Mouse (Mus musculus): ENCODE data around the gene Prickle3. TPM values are rescaled to one million over a fixed set of nuclear protein-coding genes. Genes with fewer than 3 reads are reported as not detected.

Prickle3 gene
- polyA plus RNA-seq, 1 experiment from 2014 or later = 2.4 TPM

DNA sequence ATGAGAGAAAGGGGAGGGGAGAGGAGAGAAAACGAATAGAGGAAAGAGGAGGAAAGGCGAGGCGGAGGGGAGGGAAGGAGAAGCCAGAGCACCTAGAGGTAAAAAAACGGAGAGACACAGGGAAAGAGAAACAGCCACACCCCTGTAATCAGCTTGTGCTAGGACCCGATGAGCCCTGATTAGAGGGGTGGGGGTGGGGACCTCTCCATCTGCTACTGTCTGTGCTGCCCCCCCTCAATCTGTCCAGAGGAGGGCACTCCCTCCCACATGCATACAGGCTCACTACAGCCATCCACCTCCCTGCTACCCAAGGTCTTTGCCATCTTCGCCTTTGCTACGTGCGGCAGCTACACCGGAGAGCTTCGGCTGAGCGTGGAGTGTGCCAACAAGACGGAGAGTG, 16.3 kb upstream of the Prickle3 start:
- no peak overlapping the region for H3K27ac ChIP-seq (ENCODE audit: low read depth, low read length)
- no peaks in the 10 kb centered on the region for H3K27me3 ChIP-seq (ENCODE audit: control insufficient read depth, insufficient read depth, low read length)
- no peaks in the 10 kb centered on the region for H3K4me1 ChIP-seq (ENCODE audit: control insufficient read depth, insufficient read depth, low read length)
- H3K9me3 ChIP-seq (ENCODE audit: control insufficient read depth, low read length) = no peaks in the 10 kb centered on the region
- WGBS = 31% methylated on average over 12 of the region's 12 CpGs
- no peak overlapping the region for H3K9ac ChIP-seq (ENCODE audit: low read length)
- DNase-seq (ENCODE audit: low spot score) = no peak
- ATAC-seq (ENCODE audit: insufficient read depth, low FRiP score, low TSS enrichment) = no peak
- H3K36me3 ChIP-seq (ENCODE audit: control insufficient read depth, insufficient read depth, low read length) = no peaks in the 10 kb centered on the region
- no peak overlapping the region for H3K4me3 ChIP-seq (ENCODE audit: low read depth, low read length)
- H3K4me2 ChIP-seq (ENCODE audit: low read depth) = no peak overlapping the region

DNA sequence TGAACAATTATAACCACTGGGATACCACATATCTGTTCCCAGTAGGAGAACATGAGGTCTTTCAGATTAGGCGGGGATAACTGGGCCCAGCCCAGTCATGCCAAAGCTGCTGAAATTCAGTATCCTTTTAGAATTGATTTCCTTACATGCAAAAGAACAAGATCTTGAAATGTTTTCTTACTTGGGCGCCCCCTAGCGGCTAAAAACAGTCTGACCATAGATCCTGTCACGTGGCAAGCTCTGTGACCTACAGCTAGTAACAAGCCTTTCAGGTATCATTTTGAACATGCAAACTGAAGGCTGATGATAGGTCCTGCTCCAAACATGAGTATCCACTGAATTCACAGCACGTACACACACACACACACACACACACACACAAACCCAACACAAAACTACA, 11.7 kb upstream of the Prickle3 start:
- ATAC-seq (ENCODE audit: insufficient read depth, low FRiP score, low TSS enrichment) (no peak), DNase-seq (ENCODE audit: low spot score) (peak; percentile 76)
- Histone ChIP-seq H3K4me3 (ENCODE audit: low read depth, low read length) (no peak overlapping the region), H3K9ac (ENCODE audit: low read length) (no peak overlapping the region), H3K36me3 (ENCODE audit: control insufficient read depth, insufficient read depth, low read length) (no peaks in the 10 kb centered on the region), H3K27ac (ENCODE audit: low read depth, low read length) (no peak overlapping the region), H3K27me3 (ENCODE audit: control insufficient read depth, insufficient read depth, low read length) (no peaks in the 10 kb centered on the region), H3K9me3 (ENCODE audit: control insufficient read depth, low read length) (no peaks in the 10 kb centered on the region), H3K4me2 (ENCODE audit: low read depth) (no peak overlapping the region), H3K4me1 (ENCODE audit: control insufficient read depth, insufficient read depth, low read length) (no peaks in the 10 kb centered on the region)
- 15% methylated on average over 5 of the region's 5 CpGs for WGBS

DNA sequence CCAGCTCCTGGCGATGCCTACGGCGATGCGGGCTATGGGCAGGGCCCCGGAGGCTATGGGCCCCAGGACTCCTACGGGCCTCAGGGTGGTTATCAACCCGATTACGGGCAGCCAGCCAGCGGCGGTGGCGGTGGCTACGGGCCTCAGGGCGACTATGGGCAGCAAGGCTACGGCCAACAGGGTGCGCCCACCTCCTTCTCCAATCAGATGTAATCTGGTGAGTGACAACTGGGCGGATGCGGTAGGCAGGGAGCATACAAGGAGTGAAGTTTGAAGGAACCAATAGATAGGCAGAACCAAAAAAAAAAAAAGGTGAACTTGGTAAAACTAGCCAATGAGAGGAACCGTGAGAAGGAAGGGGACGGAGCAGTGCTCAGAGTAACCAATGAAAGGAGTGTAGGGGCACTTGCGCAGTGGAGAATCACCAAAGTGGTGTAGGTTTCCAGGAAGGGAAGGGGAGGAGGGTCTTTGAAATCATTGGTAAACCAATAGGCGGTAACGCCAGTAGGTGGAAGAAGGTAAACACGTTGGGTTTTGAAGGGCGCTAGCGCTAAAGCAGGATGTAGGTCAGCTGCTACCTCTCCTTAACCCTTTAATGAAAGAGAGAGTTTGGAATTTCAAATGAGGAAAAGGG, 8.3 kb upstream of the Prickle3 start:
- Histone ChIP-seq H3K4me3 (ENCODE audit: low read depth, low read length) (peak overlapping the region; percentile 32), H3K27ac (ENCODE audit: low read depth, low read length) (0 out of 2 replicates have a peak overlapping the region, but pooled peaks have one; percentile 39), H3K36me3 (ENCODE audit: control insufficient read depth, insufficient read depth, low read length) (no peaks in the 10 kb centered on the region), H3K9me3 (ENCODE audit: control insufficient read depth, low read length) (no peaks in the 10 kb centered on the region), H3K27me3 (ENCODE audit: control insufficient read depth, insufficient read depth, low read length) (no peaks in the 10 kb centered on the region), H3K4me1 (ENCODE audit: control insufficient read depth, insufficient read depth, low read length) (no peaks in the 10 kb centered on the region), H3K9ac (ENCODE audit: low read length) (peak overlapping the region; percentile 51), H3K4me2 (ENCODE audit: low read depth) (peak overlapping the region; percentile 44)
- DNase-seq (ENCODE audit: low spot score) (peak; percentile 79), ATAC-seq (ENCODE audit: insufficient read depth, low FRiP score, low TSS enrichment) (peak; percentile 96)
- 20% methylated on average over 25 of the region's 25 CpGs for WGBS

DNA sequence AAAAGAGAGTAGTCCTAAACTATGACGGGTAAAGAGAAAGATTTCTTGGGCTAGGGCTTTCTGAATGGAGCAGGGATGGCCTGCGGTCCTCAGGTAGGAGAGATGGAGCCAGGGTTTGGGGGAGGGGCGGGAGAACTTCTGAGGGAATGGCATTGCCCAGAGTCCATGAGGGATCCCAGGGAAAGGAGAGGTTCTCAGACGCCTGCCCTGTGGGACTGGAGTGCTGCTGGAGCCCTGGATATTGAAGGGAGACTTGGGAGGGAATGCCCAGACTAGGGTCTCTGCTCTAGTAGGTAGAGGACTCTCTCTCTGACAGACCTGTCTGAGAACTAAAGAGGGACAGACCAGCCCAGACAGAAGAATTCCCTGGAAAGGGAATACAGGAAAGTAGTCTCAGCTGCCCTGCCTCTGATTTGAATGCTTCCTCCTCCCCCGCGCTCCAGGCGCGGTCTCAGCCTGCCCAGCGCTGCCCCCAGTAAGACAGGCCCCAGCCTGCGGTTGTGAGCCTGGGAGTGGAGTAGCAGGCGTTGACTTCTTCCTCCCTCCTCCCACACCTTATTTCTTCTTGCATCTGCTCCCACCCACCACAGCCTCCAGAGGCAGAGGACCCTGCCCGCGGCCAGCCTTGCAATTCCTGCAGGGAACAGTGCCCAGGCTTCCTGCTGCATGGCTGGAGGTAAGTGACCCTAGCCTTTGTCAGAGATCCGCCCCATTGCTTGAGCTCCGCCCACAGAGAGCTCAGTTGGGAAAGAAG, 1.1 kb downstream of the Prickle3 start:
- H3K27ac ChIP-seq (ENCODE audit: low read depth, low read length) = no peak overlapping the region
- no peak overlapping the region for H3K9ac ChIP-seq (ENCODE audit: low read length)
- H3K9me3 ChIP-seq (ENCODE audit: control insufficient read depth, low read length) = no peaks in the 10 kb centered on the region
- H3K27me3 ChIP-seq (ENCODE audit: control insufficient read depth, insufficient read depth, low read length) = no peaks in the 10 kb centered on the region
- H3K4me1 ChIP-seq (ENCODE audit: control insufficient read depth, insufficient read depth, low read length) = no peaks in the 10 kb centered on the region
- 23% methylated on average over 15 of the region's 15 CpGs for WGBS
- ATAC-seq (ENCODE audit: insufficient read depth, low FRiP score, low TSS enrichment) (0 out of 2 replicates have a peak, but pooled peaks have one; percentile 53), DNase-seq (ENCODE audit: low spot score) (no peak)
- H3K36me3 ChIP-seq (ENCODE audit: control insufficient read depth, insufficient read depth, low read length) = no peaks in the 10 kb centered on the region
- H3K4me2 ChIP-seq (ENCODE audit: low read depth) = peak overlapping the region; percentile 22
- H3K4me3 ChIP-seq (ENCODE audit: low read depth, low read length) = 0 out of 2 replicates have a peak overlapping the region, but pooled peaks have one; percentile 2

DNA sequence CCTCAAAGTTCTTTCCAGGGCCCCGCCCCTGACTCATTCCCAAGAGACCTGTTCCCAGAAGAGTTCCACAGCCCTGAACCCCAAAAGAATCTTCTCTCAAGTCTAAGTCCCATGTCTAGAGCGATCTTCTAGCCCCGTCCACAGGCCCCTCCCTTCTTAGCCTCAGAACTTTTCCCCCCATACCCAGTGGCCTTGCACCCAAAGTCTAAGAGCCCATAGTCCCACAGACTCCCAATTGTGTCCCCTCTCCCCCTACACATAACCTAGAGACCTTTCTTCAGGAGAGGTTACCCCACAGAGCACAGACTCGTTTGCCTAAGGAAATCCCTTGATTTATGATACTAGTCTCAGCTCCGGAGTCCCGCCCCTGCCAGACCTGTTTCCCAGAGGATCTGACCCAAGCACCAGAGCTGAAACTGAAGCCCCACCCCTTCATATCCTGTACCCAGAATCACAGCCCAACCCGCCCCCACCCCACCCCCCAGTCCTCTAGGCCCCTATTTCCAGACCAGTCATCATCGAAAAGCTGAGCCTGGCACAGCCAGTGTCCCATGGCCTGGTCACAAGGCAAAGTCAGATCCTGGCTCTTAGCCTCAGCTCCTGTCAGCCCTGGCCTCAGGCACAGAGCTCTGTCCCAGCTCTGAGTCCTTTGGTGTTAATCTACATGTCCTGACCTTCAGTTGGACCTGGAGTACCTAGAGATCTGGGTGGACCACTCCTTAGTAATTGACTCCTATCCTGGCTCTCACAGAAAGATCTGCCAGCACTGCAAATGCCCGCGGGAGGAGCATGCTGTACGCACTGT, 1.9 kb downstream of the Prickle3 start:
- Histone ChIP-seq H3K27ac (ENCODE audit: low read depth, low read length) (no peak overlapping the region), H3K4me3 (ENCODE audit: low read depth, low read length) (0 out of 2 replicates have a peak overlapping the region, but pooled peaks have one; percentile 2), H3K9ac (ENCODE audit: low read length) (no peak overlapping the region), H3K9me3 (ENCODE audit: control insufficient read depth, low read length) (no peaks in the 10 kb centered on the region), H3K4me2 (ENCODE audit: low read depth) (no peak overlapping the region; the same call in 1 of the 2 replicates), H3K36me3 (ENCODE audit: control insufficient read depth, insufficient read depth, low read length) (no peaks in the 10 kb centered on the region), H3K4me1 (ENCODE audit: control insufficient read depth, insufficient read depth, low read length) (no peaks in the 10 kb centered on the region), H3K27me3 (ENCODE audit: control insufficient read depth, insufficient read depth, low read length) (no peaks in the 10 kb centered on the region)
- DNase-seq (ENCODE audit: low spot score) = no peak
- 47% methylated on average over 11 of the region's 11 CpGs for WGBS
- ATAC-seq (ENCODE audit: insufficient read depth, low FRiP score, low TSS enrichment) = no peak

DNA sequence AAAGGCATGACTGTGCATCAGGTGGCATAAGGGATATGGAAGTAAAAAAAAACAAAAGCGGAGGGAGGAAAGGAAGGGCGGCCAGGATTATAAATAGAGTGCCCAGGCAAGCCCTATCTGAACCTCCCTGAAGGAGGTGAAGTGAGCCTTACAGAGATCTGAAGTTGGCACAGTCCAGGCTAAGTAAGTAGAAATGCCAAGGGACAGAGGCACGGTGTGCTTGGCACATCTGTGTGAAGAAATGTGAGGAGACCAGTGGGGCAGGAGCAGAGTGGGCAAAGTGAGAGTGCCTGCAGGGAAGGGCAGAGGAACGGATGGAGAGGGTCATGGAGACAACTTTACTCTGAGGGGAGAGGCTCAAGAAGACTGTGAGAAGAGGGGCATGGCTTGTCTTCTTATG, 4.0 kb downstream of the Prickle3 start:
- no peak overlapping the region for H3K27ac ChIP-seq (ENCODE audit: low read depth, low read length)
- no peak overlapping the region for H3K4me3 ChIP-seq (ENCODE audit: low read depth, low read length)
- no peaks in the 10 kb centered on the region for H3K4me1 ChIP-seq (ENCODE audit: control insufficient read depth, insufficient read depth, low read length)
- ATAC-seq (ENCODE audit: insufficient read depth, low FRiP score, low TSS enrichment) (no peak), DNase-seq (ENCODE audit: low spot score) (no peak)
- H3K9ac ChIP-seq (ENCODE audit: low read length) = no peak overlapping the region
- H3K4me2 ChIP-seq (ENCODE audit: low read depth) = no peak overlapping the region
- H3K27me3 ChIP-seq (ENCODE audit: control insufficient read depth, insufficient read depth, low read length) = no peaks in the 10 kb centered on the region
- H3K36me3 ChIP-seq (ENCODE audit: control insufficient read depth, insufficient read depth, low read length) = no peaks in the 10 kb centered on the region
- WGBS = 81% methylated on average over 4 of the region's 4 CpGs
- H3K9me3 ChIP-seq (ENCODE audit: control insufficient read depth, low read length) = no peaks in the 10 kb centered on the region

DNA sequence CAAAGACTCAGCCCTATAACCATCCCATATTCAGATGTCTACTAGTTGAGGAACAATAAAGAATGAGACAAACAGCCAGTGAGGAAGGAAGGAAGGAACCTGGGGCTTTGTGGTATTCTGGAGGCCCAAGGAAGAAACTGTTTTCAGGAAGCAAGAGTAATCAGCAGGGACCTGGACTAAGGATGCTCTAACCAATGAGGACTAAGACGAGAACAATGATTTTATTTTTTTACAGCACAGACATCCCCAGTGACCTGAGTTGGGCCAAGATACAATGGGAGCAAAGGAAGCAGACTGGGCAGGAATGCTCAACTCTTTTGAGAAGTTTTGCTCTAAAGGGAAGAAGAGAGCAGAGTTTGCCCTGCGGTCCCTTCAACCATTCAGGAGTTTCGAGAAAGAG, 5.9 kb downstream of the Prickle3 start:
- no peak for ATAC-seq (ENCODE audit: insufficient read depth, low FRiP score, low TSS enrichment)
- Histone ChIP-seq H3K4me2 (ENCODE audit: low read depth) (no peak overlapping the region), H3K4me3 (ENCODE audit: low read depth, low read length) (no peak overlapping the region), H3K36me3 (ENCODE audit: control insufficient read depth, insufficient read depth, low read length) (no peaks in the 10 kb centered on the region), H3K27me3 (ENCODE audit: control insufficient read depth, insufficient read depth, low read length) (no peaks in the 10 kb centered on the region), H3K9me3 (ENCODE audit: control insufficient read depth, low read length) (no peaks in the 10 kb centered on the region), H3K27ac (ENCODE audit: low read depth, low read length) (no peak overlapping the region), H3K4me1 (ENCODE audit: control insufficient read depth, insufficient read depth, low read length) (no peaks in the 10 kb centered on the region), H3K9ac (ENCODE audit: low read length) (no peak overlapping the region)
- 71% methylated on average over 3 of the region's 3 CpGs for WGBS
- no peak for DNase-seq (ENCODE audit: low spot score)

DNA sequence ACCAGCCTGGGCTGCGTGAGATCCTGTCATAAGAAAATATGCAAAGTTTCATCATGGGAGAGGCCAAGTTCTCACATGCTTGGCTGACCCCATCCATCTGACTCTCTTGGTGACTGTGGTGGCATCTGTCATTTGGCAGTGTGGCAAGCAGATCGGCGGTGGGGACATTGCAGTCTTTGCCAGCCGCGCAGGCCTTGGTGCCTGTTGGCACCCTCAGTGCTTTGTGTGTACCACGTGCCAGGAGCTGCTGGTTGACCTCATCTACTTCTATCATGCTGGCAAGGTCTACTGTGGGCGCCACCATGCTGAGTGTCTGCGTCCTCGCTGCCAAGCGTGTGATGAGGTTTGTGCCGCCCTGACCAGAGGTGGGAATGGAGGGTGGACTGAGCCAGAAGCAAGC, 7.7 kb downstream of the Prickle3 start:
- DNase-seq (ENCODE audit: low spot score) = no peak
- Histone ChIP-seq H3K9me3 (ENCODE audit: control insufficient read depth, low read length) (no peaks in the 10 kb centered on the region), H3K9ac (ENCODE audit: low read length) (no peak overlapping the region), H3K27ac (ENCODE audit: low read depth, low read length) (no peak overlapping the region), H3K36me3 (ENCODE audit: control insufficient read depth, insufficient read depth, low read length) (no peaks in the 10 kb centered on the region), H3K4me2 (ENCODE audit: low read depth) (no peak overlapping the region), H3K4me3 (ENCODE audit: low read depth, low read length) (no peak overlapping the region), H3K4me1 (ENCODE audit: control insufficient read depth, insufficient read depth, low read length) (no peaks in the 10 kb centered on the region), H3K27me3 (ENCODE audit: control insufficient read depth, insufficient read depth, low read length) (no peaks in the 10 kb centered on the region)
- no peak for ATAC-seq (ENCODE audit: insufficient read depth, low FRiP score, low TSS enrichment)
- 90% methylated on average over 11 of the region's 11 CpGs for WGBS
